Mouse (Mus musculus) erythroblast, adult 5-6 weeks (primary cell): ENCODE results near the gene Arhgap33. TPM values are rescaled to one million over a fixed set of nuclear protein-coding genes. Genes with fewer than 3 reads are reported as not detected.

ENCODE experiments used
- ATAC-seq: replicated peaks from 2 replicates; pipeline ENCODE4 v1.8.0; 2016; ENCODE audit warnings: moderate number of reproducible peaks, mild to moderate bottlenecking, moderate TSS enrichment, inconsistent platforms; ENCODE audit not compliant: poor library complexity, low FRiP score, severe bottlenecking
- total RNA-seq, 2 experiments: library from RNA; stranded (forward) in 1 of 2; stranded (reverse) in 1 of 2; fragments of 150-400 nt in 1 of 2; fragments of 200-764, 138-1000 nt in 1 of 2; gene quantifications; 2 replicates each; pipeline versions ENCODE4 v1.2.3 to v1.2.4; 2015 to 2017; ENCODE audit warnings: low replicate concordance in 2 of 2

The Arhgap33 gene
- 5.0 and 6.7 TPM in 2 replicates for total RNA-seq (2015; ENCODE audit: low replicate concordance)
- 9.5 and 9.6 TPM in 2 replicates for total RNA-seq (2017; ENCODE audit: low replicate concordance)

DNA sequence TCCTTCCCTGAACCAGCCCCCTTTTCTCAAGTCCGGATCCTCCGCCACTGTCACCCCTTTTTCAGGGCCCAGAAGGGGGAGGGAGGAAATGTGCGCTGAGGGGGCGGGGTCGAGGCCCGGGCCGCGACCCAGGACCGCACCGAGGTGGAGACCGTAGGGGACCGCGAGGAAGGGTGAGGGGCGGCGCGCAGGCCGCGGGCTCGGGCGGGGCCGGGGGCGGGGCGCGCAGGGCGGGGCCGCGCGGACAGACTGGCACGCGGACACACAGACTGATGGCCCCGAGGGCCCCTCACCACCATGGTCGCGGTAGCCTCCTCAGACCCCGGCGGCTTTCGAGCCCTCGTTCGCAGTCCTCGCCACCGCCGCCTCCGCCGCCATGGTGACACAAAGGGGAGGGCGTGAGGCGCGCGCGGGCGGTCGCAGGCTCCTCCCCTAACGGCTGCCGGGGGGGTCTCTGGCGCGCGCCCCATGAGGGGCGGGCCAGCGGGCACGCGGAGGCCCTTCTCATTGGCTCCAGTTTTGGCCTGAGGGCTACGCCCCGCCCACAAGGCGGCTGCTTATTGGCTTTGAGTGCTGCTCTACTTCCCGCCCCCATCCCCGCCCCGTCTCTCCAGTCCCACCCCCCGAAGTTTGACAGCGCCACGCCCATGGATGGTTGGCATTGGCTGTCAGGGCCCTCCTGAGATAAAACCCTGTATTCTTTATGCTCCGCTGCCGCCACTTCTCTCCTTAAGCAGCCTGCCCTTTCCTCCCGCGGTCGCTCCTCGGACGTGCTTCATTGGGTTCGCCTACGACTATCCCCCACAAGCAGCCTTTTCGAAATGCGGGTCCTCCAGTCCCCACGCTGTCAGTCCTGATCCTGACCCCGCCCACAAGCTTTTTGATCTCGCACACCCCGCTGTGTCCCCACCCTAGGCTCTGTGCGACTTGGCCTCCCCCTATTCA, at the start of gene Arhgap33:
Arhgap33 (minus strand) TSS at position 428 of the 945 bp plus-strand sequence.
- peak; percentile 89 for ATAC-seq

DNA sequence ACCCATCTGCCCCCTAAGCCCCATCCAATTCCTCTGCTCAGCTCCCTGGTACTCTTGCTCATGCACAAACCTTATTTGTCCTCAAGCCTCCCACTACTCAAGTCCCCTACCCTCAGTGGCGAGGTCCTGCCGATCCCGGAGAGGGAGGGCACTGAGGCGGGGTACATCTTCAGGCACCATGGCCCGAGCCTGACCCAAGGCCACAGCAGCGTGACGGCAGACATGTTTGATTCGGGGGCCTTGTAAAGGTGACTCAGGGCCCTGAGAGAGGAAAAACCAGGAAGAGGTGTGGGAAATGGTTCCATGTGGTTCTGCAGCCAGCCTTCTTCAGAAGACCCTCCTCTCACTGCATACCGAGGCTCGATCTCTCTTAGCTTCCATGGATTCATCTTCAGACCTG, 49.5 kb upstream of the Arhgap33 start:
- ATAC-seq = no peak

GRCm38 (mm10) chr7:30581547-30581946, 46.7 kb upstream of the Arhgap33 start:
- no peak for ATAC-seq

- ATAC-seq = no peak
These were observed 45.1 kb upstream of the Arhgap33 start for GRCm38 (mm10) chr7:30579950-30580349.

DNA sequence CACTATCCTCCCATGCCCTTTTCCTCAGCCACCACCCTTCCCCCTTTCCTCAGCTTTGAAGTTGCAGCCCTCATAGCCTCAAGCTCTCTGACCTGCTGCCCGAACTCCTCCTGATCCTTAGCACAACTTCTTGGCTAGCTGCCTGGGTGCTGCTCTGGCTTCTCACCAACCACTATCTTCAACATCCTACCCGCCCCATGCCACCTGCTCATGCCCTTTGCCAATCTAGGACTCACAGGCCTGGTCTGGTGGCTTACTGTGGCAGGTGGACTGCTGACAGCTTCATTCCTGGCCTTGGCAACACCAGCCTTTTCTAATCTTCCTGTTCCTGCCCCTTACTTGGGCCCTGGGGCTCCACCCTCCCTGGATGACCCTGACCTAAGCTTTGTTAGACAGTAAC, 38.1 kb upstream of the Arhgap33 start:
- peak; percentile 89 for ATAC-seq

GRCm38 (mm10) chr7:30572389-30572788, 37.5 kb upstream of the Arhgap33 start:
- ATAC-seq = peak; percentile 48

DNA sequence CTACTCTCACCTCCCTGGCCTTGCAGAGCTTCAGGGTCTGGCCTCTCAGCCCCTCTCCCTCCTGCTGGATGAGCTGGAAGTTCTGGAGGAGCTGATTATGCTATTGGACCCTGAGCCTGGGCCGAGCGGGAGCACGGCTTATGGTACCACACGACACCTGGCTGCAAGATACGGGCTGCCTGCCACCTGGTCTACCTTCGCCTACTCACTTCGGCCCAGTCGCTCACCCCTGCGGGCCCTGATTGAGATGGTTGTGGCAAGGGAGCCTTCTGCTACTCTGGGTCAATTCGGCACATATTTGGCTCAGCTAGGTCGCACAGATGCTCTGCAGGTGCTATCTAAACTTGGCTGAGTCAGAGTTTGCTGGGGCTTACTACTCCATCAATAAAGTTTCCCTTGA, 32.7 kb upstream of the Arhgap33 start:
- ATAC-seq = no peak

- no peak for ATAC-seq
These were observed 31.2 kb upstream of the Arhgap33 start for GRCm38 (mm10) chr7:30566033-30566432.

DNA sequence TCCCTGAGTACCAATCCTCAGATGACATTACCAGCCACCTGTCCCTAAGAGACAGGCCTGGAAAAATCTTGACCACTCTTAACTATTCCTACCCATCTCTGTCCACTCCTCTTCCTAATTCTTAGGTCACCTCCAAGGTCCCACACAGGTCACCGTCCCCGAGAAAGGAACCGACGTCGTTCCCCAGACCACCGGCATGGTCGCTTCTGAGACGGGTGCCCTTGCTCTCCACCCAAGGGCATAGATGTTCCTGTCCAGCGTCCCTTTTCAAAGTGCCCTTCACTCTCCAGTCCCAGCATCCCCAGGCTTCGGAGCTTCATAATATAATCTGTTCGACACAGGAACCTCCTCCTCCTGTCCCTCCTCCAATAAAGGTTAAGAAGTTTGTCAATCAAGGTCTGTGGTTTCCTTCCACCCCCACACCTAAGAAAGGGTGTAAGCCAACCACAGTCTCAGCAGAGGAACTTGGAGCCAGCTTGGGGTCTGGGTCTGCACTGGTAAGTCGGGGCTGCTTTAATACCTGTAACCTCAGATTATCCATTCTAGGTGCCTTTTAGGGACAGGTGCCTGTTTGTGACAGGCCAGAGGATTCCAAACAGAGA, 30.2 kb upstream of the Arhgap33 start, which contains the start of gene Igflr1:
Igflr1 (plus strand) TSS at position 458 of the 602 bp plus-strand sequence.
- ATAC-seq = no peak

- peak; percentile 16 for ATAC-seq
These were observed 29.0 kb upstream of the Arhgap33 start for GRCm38 (mm10) chr7:30563906-30564280.

DNA sequence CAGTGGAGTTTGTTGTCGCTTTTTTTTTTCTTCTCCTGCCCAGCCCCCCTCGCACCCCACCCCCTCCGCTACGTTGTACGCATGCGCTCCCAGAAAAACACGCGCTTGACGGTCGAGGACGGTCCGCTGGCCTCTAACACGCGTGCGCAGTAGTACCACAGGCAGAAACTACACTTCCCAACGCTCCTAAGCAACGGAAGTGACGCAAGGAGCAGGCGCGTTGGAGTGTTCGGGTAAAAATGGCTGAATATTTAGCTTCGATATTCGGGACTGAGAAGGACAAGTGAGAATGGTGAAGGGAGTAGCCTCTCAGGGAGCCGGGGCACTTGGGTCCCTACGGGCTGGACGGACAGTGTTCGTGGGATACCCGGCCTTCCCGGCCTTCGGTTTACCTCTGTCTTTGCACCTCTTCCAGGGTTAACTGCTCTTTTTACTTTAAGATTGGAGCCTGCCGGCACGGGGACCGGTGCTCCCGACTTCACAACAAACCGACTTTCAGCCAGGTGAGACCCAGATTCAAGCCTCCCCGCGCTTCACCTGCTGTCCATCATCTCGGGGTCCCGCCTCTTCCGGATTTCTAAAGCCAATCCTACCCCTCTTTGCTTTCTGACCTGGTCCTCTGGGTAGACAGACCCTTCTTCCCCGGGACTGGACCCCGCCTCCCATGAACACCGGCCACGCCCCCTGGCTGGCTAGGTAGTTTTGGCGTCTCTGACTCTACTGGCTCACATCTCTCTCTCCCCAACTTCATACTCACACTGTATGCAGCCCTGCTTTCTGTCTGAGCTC, 28.5 kb upstream of the Arhgap33 start, which contains the start of the genes U2af1l4, Gm49396 and Psenen:
U2af1l4 (plus strand) TSS at position 185 of the 789 bp plus-strand sequence.
Gm49396 (plus strand) TSS at position 228 of the 789 bp plus-strand sequence.
Psenen (minus strand) TSS at position 511 of the 789 bp plus-strand sequence.
- ATAC-seq = peak; percentile 75

GRCm38 (mm10) chr7:30562526-30563116, 27.8 kb upstream of the Arhgap33 start:
- ATAC-seq = peak; percentile 17

GRCm38 (mm10) chr7:30560296-30560695, 25.4 kb upstream of the Arhgap33 start:
- no peak for ATAC-seq

DNA sequence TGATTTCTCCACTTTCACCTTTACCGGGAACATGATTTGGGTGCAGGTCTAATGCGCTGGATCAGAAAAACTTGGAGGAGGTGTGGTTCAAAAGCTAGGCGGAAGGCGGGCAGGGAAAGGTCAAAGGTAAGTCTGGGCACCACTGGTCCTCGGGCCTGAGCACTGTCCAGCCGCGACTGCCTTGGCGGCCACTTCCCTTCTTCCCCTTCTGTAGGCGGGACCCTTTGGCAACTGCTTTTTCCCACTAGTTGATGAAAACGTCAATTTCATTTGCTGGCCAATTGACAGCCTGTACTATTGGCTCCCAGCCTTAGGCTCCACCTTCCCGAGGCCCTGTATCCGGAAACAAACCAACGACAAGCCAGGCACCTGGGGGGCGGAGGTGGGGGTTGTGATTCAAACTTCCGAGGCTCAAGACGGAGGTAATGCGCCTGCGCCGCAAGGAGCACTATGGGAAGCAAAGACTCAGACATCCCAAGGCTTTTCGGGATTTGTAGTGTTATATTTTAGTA, 24.6 kb upstream of the Arhgap33 start, which contains the start of gene Lin37:
Lin37 (minus strand) TSS at position 396 of the 512 bp plus-strand sequence.
- peak; percentile 71 for ATAC-seq

GRCm38 (mm10) chr7:30558656-30559442, 24.0 kb upstream of the Arhgap33 start:
- ATAC-seq = peak; percentile 50

GRCm38 (mm10) chr7:30557901-30558514, 23.1 kb upstream of the Arhgap33 start:
- ATAC-seq = no peak

DNA sequence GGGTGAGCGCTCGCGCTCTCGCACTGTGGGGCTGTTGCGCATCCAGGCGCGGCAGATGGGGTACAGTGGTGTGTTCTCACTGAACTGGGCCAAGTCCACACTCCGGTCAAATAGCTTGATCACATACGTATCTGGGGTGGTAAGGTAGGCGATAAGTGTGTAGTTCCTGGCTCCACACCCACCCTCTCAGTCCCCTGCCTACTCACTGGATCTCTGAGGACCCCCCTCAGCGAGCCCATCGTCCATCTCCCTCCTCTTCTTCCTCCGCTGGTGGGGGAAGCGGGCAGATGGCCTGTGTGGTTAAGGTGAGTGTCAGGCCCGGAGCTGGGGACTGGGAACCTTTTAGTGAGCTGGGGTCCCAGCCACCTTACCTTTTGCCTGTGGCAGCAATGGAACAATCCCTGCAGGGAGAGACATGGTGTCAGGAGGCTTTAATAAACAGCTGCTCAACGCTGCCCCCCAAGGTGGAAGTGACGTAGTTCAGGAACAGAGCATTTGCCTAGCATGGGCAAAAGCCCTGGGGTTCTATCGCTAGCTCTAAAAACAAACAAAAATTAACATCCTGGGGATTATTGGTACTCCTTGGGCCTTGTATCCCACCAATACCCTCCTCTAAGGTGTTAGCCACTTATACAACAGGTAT, 22.2 kb upstream of the Arhgap33 start:
- no peak for ATAC-seq
